Mouse (Mus musculus) heart, adult 8-10 months (tissue): ENCODE measurements at regions not wholly inside any gene's neighbourhood (a gene's known extent, or its start where the extent isn't known, plus 50 kb on each side); places are given as distances from the start of the nearest gene placed in this dataset.

Experiments used
- DNase-seq: peaks from one replicate; pipeline ENCODE4 v3.0.0; 2022; ENCODE audit warnings: low spot score

- no peak for DNase-seq
Measured at GRCm38 (mm10) chr12:25784401-25784800, 630.7 kb downstream of the Rnf144a start.

GRCm38 (mm10) chr12:25782972-25783717, 631.9 kb downstream of the Rnf144a start:
- DNase-seq = no peak

- DNase-seq = peak; percentile 40
Measured at GRCm38 (mm10) chr12:25771856-25772255, 643.2 kb downstream of the Rnf144a start.

GRCm38 (mm10) chr12:25768644-25769043, 646.4 kb downstream of the Rnf144a start:
- no peak for DNase-seq

- no peak for DNase-seq
Measured at GRCm38 (mm10) chr12:25763061-25763460, 652.0 kb downstream of the Rnf144a start.

GRCm38 (mm10) chr12:25757014-25757413, 658.0 kb downstream of the Rnf144a start:
- DNase-seq = no peak

- no peak for DNase-seq
Measured at GRCm38 (mm10) chr12:25733801-25734200, 636.9 kb upstream of the Id2 start.

- peak; percentile 11 for DNase-seq
Measured at GRCm38 (mm10) chr12:25725774-25726173, 628.8 kb upstream of the Id2 start.

- DNase-seq = no peak
Measured at GRCm38 (mm10) chr12:25711186-25711585, 614.2 kb upstream of the Id2 start.

GRCm38 (mm10) chr12:25703023-25703400, 606.1 kb upstream of the Id2 start:
- no peak for DNase-seq

- DNase-seq = no peak
Measured at GRCm38 (mm10) chr12:25702176-25703022, 605.5 kb upstream of the Id2 start.

GRCm38 (mm10) chr12:25687063-25687462, 590.1 kb upstream of the Id2 start:
- no peak for DNase-seq

- no peak for DNase-seq
Measured at GRCm38 (mm10) chr12:25676631-25677030, 579.7 kb upstream of the Id2 start.

- DNase-seq = no peak
Measured at GRCm38 (mm10) chr12:25668336-25668735, 571.4 kb upstream of the Id2 start.

GRCm38 (mm10) chr12:25654456-25654855, 557.5 kb upstream of the Id2 start:
- no peak for DNase-seq

GRCm38 (mm10) chr12:25650237-25650636, 553.3 kb upstream of the Id2 start:
- no peak for DNase-seq

GRCm38 (mm10) chr12:25628081-25628480, 531.1 kb upstream of the Id2 start:
- DNase-seq = no peak

GRCm38 (mm10) chr12:25625858-25626257, 528.9 kb upstream of the Id2 start:
- DNase-seq = no peak

GRCm38 (mm10) chr12:25623449-25623848, 526.5 kb upstream of the Id2 start:
- no peak for DNase-seq

- DNase-seq = no peak
Measured at GRCm38 (mm10) chr12:25621142-25621541, 524.2 kb upstream of the Id2 start.

- DNase-seq = no peak
Measured at GRCm38 (mm10) chr12:25617521-25617920, 520.6 kb upstream of the Id2 start.

- no peak for DNase-seq
Measured at GRCm38 (mm10) chr12:25615377-25615776, 518.4 kb upstream of the Id2 start.

GRCm38 (mm10) chr12:25613473-25613872, 516.5 kb upstream of the Id2 start:
- no peak for DNase-seq
